Mouse (Mus musculus) lung, postnatal 0 days (tissue): ENCODE measurements at regions not wholly inside any gene's neighbourhood (a gene's known extent, or its start where the extent isn't known, plus 50 kb on each side); places are given as distances from the start of the nearest gene placed in this dataset.

Experiments used
- ATAC-seq: fragments of 200-750 bp; cut with Nextera tagmentation; 2 replicates; pipeline ENCODE4 v1.8.0; 2017; ENCODE audit warnings: moderate library complexity
- DNase-seq: peaks from one replicate; pipeline ENCODE4 v3.0.0-alpha.2; 2016; ENCODE audit warnings: low spot score
- H3K27ac ChIP-seq: fragments of 300-500 bp; sonication (generic); 2 replicates; pipeline ENCODE4 v1.5.1; 2014; ENCODE audit warnings: antibody characterized with exemption, mild to moderate bottlenecking, low read length, mixed read lengths
- H3K27me3 ChIP-seq: fragments of 300-500 bp; sonication (generic); replicated peaks from 2 replicates; pipeline ENCODE4 v1.6.1; 2014; ENCODE audit warnings: low read length, mixed read lengths; ENCODE audit not compliant: insufficient read depth
- H3K36me3 ChIP-seq: fragments of 300-500 bp; sonication (generic); 2 replicates; pipeline ENCODE4 v1.6.1; 2014; ENCODE audit warnings: low read length, mixed read lengths; ENCODE audit not compliant: insufficient read depth
- H3K4me1 ChIP-seq: fragments of 300-500 bp; sonication (generic); 2 replicates; pipeline ENCODE4 v1.6.1; 2014; ENCODE audit warnings: antibody characterized with exemption, low read depth, low read length, mixed read lengths; ENCODE audit not compliant: insufficient read depth
- H3K4me2 ChIP-seq: fragments of 300-500 bp; sonication (generic); replicated peaks from 2 replicates; pipeline ENCODE4 v1.6.1; 2014; ENCODE audit warnings: low read depth, mild to moderate bottlenecking, low read length, moderate library complexity, mixed read lengths
- H3K4me3 ChIP-seq: fragments of 300-500 bp; sonication (generic); 2 replicates; pipeline ENCODE4 v1.5.1; 2014; ENCODE audit warnings: low read depth, low read length
- H3K9ac ChIP-seq: fragments of 300-500 bp; sonication (generic); replicated peaks from 2 replicates; pipeline ENCODE4 v1.6.1; 2014; ENCODE audit warnings: low read depth, mild to moderate bottlenecking
- H3K9me3 ChIP-seq: fragments of 300-500 bp; sonication (generic); 2 replicates; pipeline ENCODE4 v1.6.1; 2016; ENCODE audit warnings: low read length, mixed read lengths
- CTCF ChIP-seq: IDR thresholded peaks from 2 replicates; pipeline ENCODE4 v1.5.1; 2016; ENCODE audit warnings: antibody characterized with exemption, mild to moderate bottlenecking
- EP300 ChIP-seq: IDR thresholded peaks from 2 replicates; pipeline ENCODE4 v1.6.1; 2016; ENCODE audit warnings: antibody characterized with exemption, mild to moderate bottlenecking, control low read depth
- WGBS: fragments of 180-500 bp; shearing (Covaris S2); extraction: QIAGEN DNeasy Blood & Tissue Kit; methylation state at CpG from one replicate; pipeline ENCODE4 v1.1.7; 2014; 5-methylcytosine and 5-hydroxymethylcytosine counted together

- Histone ChIP-seq H3K27me3 (no peaks in the 10 kb centered on the region), H3K36me3 (no peaks in the 10 kb centered on the region), H3K4me2 (no peak overlapping the region), H3K9ac (no peak overlapping the region), H3K9me3 (no peaks in the 10 kb centered on the region), H3K4me3 (no peak overlapping the region), H3K27ac (no peak overlapping the region), H3K4me1 (no peaks in the 10 kb centered on the region)
- DNase-seq (no peak), ATAC-seq (no peak)
- WGBS = 76% methylated on average over 2 of the region's 2 CpGs
- no peak for TF ChIP-seq CTCF
- no peak for TF ChIP-seq EP300
Observed at GRCm38 (mm10) chr9:5761215-5761614, 407.2 kb upstream of the Pdgfd start.

- no peak for ATAC-seq
- no peaks in the 10 kb centered on the region for H3K9me3 ChIP-seq
- no peak overlapping the region for H3K4me3 ChIP-seq
- H3K27me3 ChIP-seq = no peaks in the 10 kb centered on the region
- no peak for TF ChIP-seq EP300
- TF ChIP-seq CTCF = no peak
- H3K27ac ChIP-seq = no peak overlapping the region
- WGBS = 75% methylated on average over 2 of the region's 2 CpGs
- no peak overlapping the region for H3K4me2 ChIP-seq
- H3K36me3 ChIP-seq = no peaks in the 10 kb centered on the region
- no peaks in the 10 kb centered on the region for H3K4me1 ChIP-seq
- no peak for DNase-seq
- no peak overlapping the region for H3K9ac ChIP-seq
Observed at GRCm38 (mm10) chr9:5769927-5770326, 398.5 kb upstream of the Pdgfd start.

GRCm38 (mm10) chr9:5771158-5771557, 397.2 kb upstream of the Pdgfd start:
- Histone ChIP-seq H3K4me3 (no peak overlapping the region), H3K4me2 (no peak overlapping the region), H3K9me3 (no peaks in the 10 kb centered on the region), H3K36me3 (no peaks in the 10 kb centered on the region), H3K9ac (no peak overlapping the region), H3K27me3 (no peaks in the 10 kb centered on the region), H3K27ac (no peak overlapping the region), H3K4me1 (no peaks in the 10 kb centered on the region)
- TF ChIP-seq CTCF (no peak), EP300 (no peak)
- DNase-seq (no peak), ATAC-seq (no peak)
